Mouse (Mus musculus) left cerebral cortex, adult 6 months (tissue): Measurements from ENCODE around the gene Ugt2a1. TPM values are rescaled to one million over a fixed set of nuclear protein-coding genes. Genes with fewer than 3 reads are reported as not detected.

Source experiments
- long read RNA-seq, 2 experiments: library from polyadenylated mRNA; unstranded; transcript quantifications; one replicate each; pipeline ENCODE4 v2.0.0; 2019 to 2020
- polyA plus RNA-seq: library from polyadenylated mRNA; unstranded; fragments of <200 nt; fragmentation: Nextera tagmentation; gene quantifications from 2 replicates; pipeline ENCODE4 v1.2.3, GENCODE M21; 2021

The Ugt2a1 gene
- not detected in 2 replicates for polyA plus RNA-seq
- long read RNA-seq, experiment 1, result 0 reads
- long read RNA-seq, experiment 2, result 0 reads

DNA sequence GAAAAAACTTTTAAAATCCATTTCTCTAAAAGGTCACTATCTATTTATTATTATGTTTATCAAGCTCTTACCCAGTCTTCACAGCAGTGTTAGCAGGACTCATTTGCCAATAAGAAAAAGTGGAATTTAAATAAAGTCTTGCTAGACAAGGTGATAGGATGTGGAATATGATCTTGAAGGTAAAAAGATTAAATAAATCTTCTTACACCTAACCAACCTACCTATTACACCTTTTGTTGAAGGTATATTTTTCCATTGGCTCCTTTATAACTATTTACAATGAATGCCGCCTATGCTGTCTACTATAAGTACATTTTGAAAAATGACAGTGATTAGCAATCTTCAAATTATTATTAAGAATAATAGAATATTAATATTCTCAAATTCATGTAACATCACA, at the start of gene Ugt2a1:
Ugt2a1 (minus strand) TSS at position 101 of the 400 bp plus-strand sequence.

DNA sequence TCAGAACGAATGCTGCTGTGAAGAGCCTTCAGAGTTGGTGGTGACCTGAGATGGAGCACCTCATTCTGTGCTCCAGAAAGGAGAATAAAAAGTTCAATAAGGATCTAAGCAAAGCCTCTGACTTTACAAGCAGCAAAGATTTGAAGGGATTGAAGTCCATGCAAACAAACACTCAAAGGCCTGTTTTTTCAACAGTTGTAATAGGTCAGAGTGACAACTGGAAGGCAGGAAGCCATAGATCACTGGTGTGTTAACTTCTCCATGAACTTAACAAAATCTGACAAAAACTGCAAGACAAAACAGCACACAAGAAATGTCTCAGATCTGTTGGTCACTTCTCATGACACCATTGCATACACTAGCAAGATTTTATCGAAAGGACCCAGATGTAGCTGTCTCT, 47.4 kb upstream of the Ugt2a1 start, which contains the start of gene Sult1b1:
Sult1b1 (minus strand) TSS at position 85 of the 400 bp plus-strand sequence.

DNA sequence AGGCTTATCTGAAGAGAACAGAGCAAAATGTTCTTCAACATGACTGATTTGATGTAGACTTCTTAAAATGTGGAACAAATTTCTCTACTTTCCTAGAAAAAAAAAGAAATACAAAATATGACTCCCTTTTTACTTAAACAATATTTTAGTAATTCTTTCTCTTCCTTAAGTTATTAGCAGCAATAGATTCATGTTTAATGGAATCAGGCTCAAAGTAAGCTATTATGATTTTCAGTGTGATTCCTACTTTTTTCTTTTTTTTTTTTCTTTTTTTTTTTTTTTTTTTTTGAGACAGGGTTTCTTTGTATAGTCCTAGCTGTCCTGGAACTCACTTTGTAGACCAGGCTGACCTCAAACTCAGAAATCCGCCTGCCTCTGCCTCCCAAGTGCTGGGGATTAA, 4.0 kb downstream of the Ugt2a1 start, which contains the start of gene Gm43638:
Gm43638 (minus strand) TSS at position 101 of the 400 bp plus-strand sequence.

DNA sequence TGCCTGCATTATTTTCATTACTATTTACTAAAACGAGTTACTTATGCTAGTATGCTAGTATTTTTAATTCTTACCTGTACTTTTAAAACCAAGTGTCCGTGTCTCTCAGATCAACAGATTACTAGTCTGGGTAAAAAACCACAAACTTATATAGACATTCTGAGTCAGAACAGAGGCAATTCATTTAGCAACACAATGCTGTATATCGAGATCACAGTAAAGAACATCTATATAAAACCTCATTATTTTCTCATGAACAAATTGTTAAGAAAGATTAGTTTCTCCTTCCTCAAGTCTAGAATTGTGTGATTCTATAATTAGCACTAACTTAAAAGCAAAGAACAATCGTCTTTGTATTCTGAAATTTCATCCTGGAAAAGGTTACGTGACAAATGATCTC, 8.5 kb downstream of the Ugt2a1 start, which contains the start of gene Ugt2a2:
Ugt2a2 (minus strand) TSS at position 101 of the 400 bp plus-strand sequence.

DNA sequence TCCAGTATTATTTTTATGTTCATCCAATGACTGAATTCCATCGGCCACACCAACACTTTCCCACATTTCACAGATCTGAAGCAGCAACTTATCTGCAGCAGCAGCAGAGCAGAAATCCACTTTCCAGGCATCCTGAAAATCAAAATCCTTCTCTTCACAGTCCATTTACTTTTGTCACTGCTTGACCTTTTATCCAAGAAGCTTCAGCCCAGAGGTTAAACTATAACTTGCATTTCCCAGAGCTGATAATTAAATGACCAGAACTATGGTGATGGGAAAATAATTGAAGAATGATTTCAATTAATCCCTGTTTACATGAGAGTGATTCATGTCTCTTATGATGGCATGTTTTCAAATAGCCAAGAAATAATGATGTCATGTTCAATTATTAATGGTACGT, 66.6 kb downstream of the Ugt2a1 start, which contains the start of gene Ugt2b38:
Ugt2b38 (minus strand) TSS at position 163 of the 400 bp plus-strand sequence.

Other genes with a start within 250 kb of the Ugt2a1 start
- not detected in 2 replicates for gene Ugt2b37, start 236.1 kb downstream of the Ugt2a1 start, polyA plus RNA-seq
- gene Ugt2a3, start 153.7 kb downstream of the Ugt2a1 start, polyA plus RNA-seq, result not detected in 2 replicates
- not detected in 2 replicates for gene Ugt2b38, start 66.7 kb downstream of the Ugt2a1 start, polyA plus RNA-seq
- not detected in 2 replicates for gene Ugt2a2, start 8.6 kb downstream of the Ugt2a1 start, polyA plus RNA-seq
- gene Gm43638, start 4.1 kb downstream of the Ugt2a1 start, polyA plus RNA-seq, result not detected in 2 replicates
- gene Sult1b1, start 47.3 kb upstream of the Ugt2a1 start, polyA plus RNA-seq, result not detected in 2 replicates
- not detected in 2 replicates for gene Sult1d1, start 78.2 kb upstream of the Ugt2a1 start, polyA plus RNA-seq
- gene Sult1e1, start 100.7 kb upstream of the Ugt2a1 start, polyA plus RNA-seq, result not detected in 2 replicates
- gene Csn1s1, start 175.3 kb upstream of the Ugt2a1 start, polyA plus RNA-seq, result not detected in 2 replicates
- gene Csn2, start 208.8 kb upstream of the Ugt2a1 start, polyA plus RNA-seq, result not detected in 2 replicates